Mouse (Mus musculus) limb, embryonic 11.5 days (tissue): ENCODE results near the gene Gm21746. TPM values are rescaled to one million over a fixed set of nuclear protein-coding genes. Genes with fewer than 3 reads are reported as not detected.
"Not testable (repeated sequence)": the region's sequence is repeated elsewhere in the genome, so short reads cannot be mapped to it uniquely, and the experiment has no call there.

ENCODE experiments used
- ATAC-seq: fragments of 200-750 bp; cut with Nextera tagmentation; 2 replicates; pipeline ENCODE4 v1.8.0; 2017; ENCODE audit warnings: low read depth; ENCODE audit not compliant: insufficient number of reproducible peaks, low FRiP score, low TSS enrichment
- DNase-seq: peaks from one replicate; pipeline ENCODE4 v3.0.0-alpha.2; 2015; ENCODE audit warnings: low spot score
- H3K27ac ChIP-seq: fragments of 300-500 bp; sonication (generic); replicated peaks from 2 replicates; pipeline ENCODE4 v1.5.1; 2014; ENCODE audit warnings: low read depth, mild to moderate bottlenecking, low read length
- H3K27me3 ChIP-seq: fragments of 300-500 bp; sonication (generic); 2 replicates; pipeline ENCODE4 v1.6.1; 2014; ENCODE audit warnings: mild to moderate bottlenecking, low read length, mixed read lengths; ENCODE audit not compliant: control insufficient read depth, insufficient read depth
- H3K36me3 ChIP-seq: fragments of 300-500 bp; sonication (generic); 2 replicates; pipeline ENCODE4 v1.6.1; 2014; ENCODE audit warnings: mild to moderate bottlenecking, low read length, moderate library complexity, mixed read lengths; ENCODE audit not compliant: control insufficient read depth, insufficient read depth
- H3K4me1 ChIP-seq: fragments of 300-500 bp; sonication (generic); 2 replicates; pipeline ENCODE4 v1.6.1; 2014; ENCODE audit warnings: low read length, mixed read lengths; ENCODE audit not compliant: control insufficient read depth, insufficient read depth
- H3K4me2 ChIP-seq: fragments of 300-500 bp; sonication (generic); 2 replicates; pipeline ENCODE4 v1.6.1; 2014; ENCODE audit warnings: low read depth, mild to moderate bottlenecking, moderate library complexity; ENCODE audit not compliant: severe bottlenecking
- H3K4me3 ChIP-seq: fragments of 300-500 bp; sonication (generic); 2 replicates; pipeline ENCODE4 v1.5.1; 2014; ENCODE audit warnings: low read depth, low read length
- H3K9ac ChIP-seq: fragments of 300-500 bp; sonication (generic); 2 replicates; pipeline ENCODE4 v1.6.1; 2014; ENCODE audit warnings: mild to moderate bottlenecking, low read length
- H3K9me3 ChIP-seq: fragments of 300-500 bp; sonication (generic); 2 replicates; pipeline ENCODE4 v1.6.1; 2016; ENCODE audit warnings: low read length; ENCODE audit not compliant: control insufficient read depth
- WGBS: fragments of 180-500 bp; shearing (Covaris S2); extraction: QIAGEN DNeasy Blood & Tissue Kit; methylation state at CpG from one replicate; pipeline ENCODE4 v1.1.7; 2014; 5-methylcytosine and 5-hydroxymethylcytosine counted together
- polyA plus RNA-seq: library from polyadenylated mRNA; unstranded; fragments of >200 nt; fragmentation: Nextera tagmentation; extraction: Ambion mirVana; gene quantifications from 2 replicates; pipeline ENCODE4 v1.2.1, GENCODE M21; 2014

Gm21746 gene
- polyA plus RNA-seq, result not detected in 2 replicates

DNA sequence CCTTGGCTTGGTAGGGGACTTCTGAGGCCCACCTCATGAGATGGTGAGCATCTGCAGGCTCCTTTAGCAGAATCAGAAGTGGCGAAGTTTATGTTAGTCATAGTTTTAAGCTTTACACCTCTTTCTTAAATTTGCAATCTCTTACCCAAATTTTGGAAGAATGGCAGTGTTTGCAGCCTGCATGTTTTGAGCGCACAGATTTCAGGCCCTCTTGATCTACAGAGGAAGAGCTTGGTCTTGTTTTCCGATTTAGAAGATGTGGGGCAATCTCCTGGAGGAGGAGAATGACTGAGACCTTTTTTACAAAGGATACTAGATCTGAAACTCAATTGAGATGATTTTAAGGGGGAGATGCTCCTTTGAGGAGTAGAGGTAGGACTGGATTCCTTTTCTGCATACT is at the start of gene Gm21746:
TSS of gene Gm21746 (minus strand) at position 101 of the 400 bp plus-strand sequence.
- ATAC-seq, result not testable (repeated sequence)
- 80% methylated on average over 1 of the region's 3 CpGs for WGBS

DNA sequence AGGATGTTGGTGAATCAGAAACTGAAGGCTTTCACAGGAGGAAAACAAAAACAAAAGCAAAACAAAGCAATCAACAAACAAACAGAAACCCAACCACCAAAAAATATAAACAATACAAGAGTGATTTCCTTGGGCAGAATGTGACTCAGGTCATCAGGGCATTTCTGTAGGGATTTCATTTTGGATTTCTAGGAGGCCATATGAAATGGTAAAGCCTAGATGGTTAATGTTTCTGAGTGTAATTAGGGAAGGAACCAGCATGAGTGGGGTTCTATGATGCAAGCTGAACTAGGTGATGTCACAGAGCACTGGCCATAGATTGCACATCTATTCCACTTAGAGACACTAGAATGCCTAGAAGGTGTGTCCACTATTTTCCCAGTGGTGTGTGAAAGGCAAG is 29.0 kb upstream of the Gm21746 start, which contains the start of gene Gm20873:
TSS of gene Gm20873 (plus strand) at position 301 of the 400 bp plus-strand sequence.
- not testable (repeated sequence) for H3K4me3 ChIP-seq, H3K36me3 ChIP-seq, H3K27ac ChIP-seq, H3K27me3 ChIP-seq, H3K4me1 ChIP-seq, ATAC-seq, H3K9me3 ChIP-seq, H3K4me2 ChIP-seq, H3K9ac ChIP-seq, DNase-seq

More for the DNA sequence above, at the start of gene Gm21746:
- H3K4me1 ChIP-seq, H3K36me3 ChIP-seq, H3K4me3 ChIP-seq, H3K27me3 ChIP-seq, H3K9ac ChIP-seq, H3K27ac ChIP-seq, H3K4me2 ChIP-seq, H3K9me3 ChIP-seq, DNase-seq: not testable (repeated sequence)

Other genes starting within 250 kb of the Gm21746 start
- gene Gm20873, start 29.1 kb upstream of the Gm21746 start, polyA plus RNA-seq, result not detected in 2 replicates